Mouse (Mus musculus) megakaryocyte, embryonic 14.5 days (primary cell): ENCODE results near the gene Hps4.

Experiments used
- FLI1 ChIP-seq: IDR thresholded peaks from 2 replicates; pipeline ENCODE4 v1.6.1; 2012; ENCODE audit warnings: low read length, inconsistent platforms, mixed read lengths
- GATA1 ChIP-seq: IDR thresholded peaks from 3 replicates; pipeline ENCODE4 v1.6.1; 2012; ENCODE audit warnings: mixed read lengths, low read length, inconsistent platforms, borderline replicate concordance

DNA sequence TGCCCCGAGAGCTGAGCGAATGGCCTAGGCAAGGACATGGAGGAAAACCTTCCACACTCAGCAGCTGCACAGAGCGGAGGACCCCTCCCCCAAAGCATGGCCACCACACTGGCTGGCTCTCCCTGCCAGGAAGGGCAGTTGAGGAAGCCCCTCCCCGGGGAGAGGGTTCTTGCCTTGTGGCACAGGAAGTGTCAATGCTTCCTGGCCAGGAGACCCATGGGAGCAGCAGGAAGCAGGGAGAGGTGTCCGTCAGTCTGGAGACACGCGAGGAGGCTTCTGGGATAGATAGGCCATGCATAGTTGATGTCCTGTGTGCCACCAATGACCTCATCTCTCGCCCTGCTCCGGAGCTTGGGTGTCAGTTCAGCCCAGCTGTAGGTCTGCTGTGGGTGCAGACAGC is 13.4 kb downstream of the Hps4 start:
- TF ChIP-seq FLI1: no peak
- TF ChIP-seq GATA1: no peak
